Mouse (Mus musculus) heart, adult 2 months (tissue): Measurements from ENCODE around the gene Fstl5.
A peak's percentile ranks its signal among the peaks of the same experiment; 100 is the strongest.

ENCODE experiments used
- CTCF ChIP-seq: fragments of 200-600 bp; IDR thresholded peaks from 2 replicates; pipeline ENCODE4 v1.8.1; 2022; ENCODE audit warnings: antibody characterized with exemption, mild to moderate bottlenecking, moderate library complexity
- EP300 ChIP-seq: fragments of 200-500 bp; IDR thresholded peaks from 2 replicates; pipeline ENCODE4 v1.6.1; 2011; ENCODE audit warnings: low read depth, low read length, control low read depth; ENCODE audit not compliant: insufficient read depth
- POLR2A ChIP-seq: fragments of 200-500 bp; IDR thresholded peaks from 2 replicates; pipeline ENCODE4 v1.6.1; 2011; ENCODE audit warnings: mild to moderate bottlenecking, low read depth, low read length, control low read depth; ENCODE audit not compliant: insufficient read depth

GRCm38 (mm10) chr3:76067920-76068319, 6.2 kb upstream of the Fstl5 start:
- TF ChIP-seq CTCF (peak; percentile 92), POLR2A (no peak), EP300 (no peak)
